20 mouse cellular contexts compared by ENCODE assay signal in the genomic region with DNA sequence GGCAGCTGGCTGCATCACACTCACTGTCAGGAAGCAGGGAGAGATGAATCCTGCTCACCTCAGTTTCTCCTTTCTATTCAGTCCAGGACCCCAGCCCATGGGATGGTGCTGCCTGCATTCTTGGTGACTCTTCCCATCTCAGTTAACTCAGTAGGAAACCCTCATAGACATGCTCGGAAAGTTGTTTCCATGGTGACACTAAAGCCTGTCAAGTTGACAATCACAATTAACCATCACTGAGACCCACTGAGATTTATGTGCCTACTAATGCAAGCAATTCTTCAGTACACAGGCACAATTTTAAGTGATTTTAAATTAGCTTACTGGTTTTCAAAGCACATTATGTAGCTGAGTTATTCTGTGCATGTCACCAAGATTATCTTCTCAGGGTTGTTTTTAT.
DNase-seq lines count a peak whose midpoint lies in the region; ATAC-seq and TF ChIP-seq lines count a peak whose summit lies in the region.
"Had no signal": no experiment of that assay in that cellular context is flagged by ENCODE, and none has a peak within 500 bp of the region (broad histone marks: within the 10 kb centered on the region; RNA-seq: fewer than 3 reads in every experiment).

No protein-coding gene starts in this region.

- no peaks in the 10 kb centered on the region for H3K36me3 ChIP-seq in forebrain, embryonic 16.5 days (ENCODE audit: control insufficient read depth, insufficient read depth)
- no peaks in the 10 kb centered on the region for H3K36me3 ChIP-seq in forebrain, embryonic 13.5 days (ENCODE audit: poor library complexity, severe bottlenecking)
- no peaks in the 10 kb centered on the region for H3K36me3 ChIP-seq in hindbrain, embryonic 13.5 days
- H3K36me3 ChIP-seq: embryonic facial prominence, embryonic 10.5 days; embryonic facial prominence, embryonic 12.5 days; forebrain, embryonic 15.5 days had no signal

- H3K4me3 ChIP-seq in forebrain, embryonic 16.5 days (replicated peaks; ENCODE audit: low read length): no peak overlapping the region
- H3K4me3 ChIP-seq in forebrain, embryonic 13.5 days: no peak overlapping the region
- no peak overlapping the region for H3K4me3 ChIP-seq in hindbrain, embryonic 13.5 days
- H3K4me3 ChIP-seq: embryonic facial prominence, embryonic 10.5 days; embryonic facial prominence, embryonic 12.5 days; forebrain, embryonic 15.5 days had no signal

- no peak for TF ChIP-seq POLR2A in brain, embryonic 14.5 days (IDR thresholded peaks at IDR 0.05; ENCODE audit: borderline replicate concordance, extremely low read depth, insufficient read depth, insufficient read length, poor library complexity, severe bottlenecking)

- intact Hi-C loops in heart, postnatal 14 days (cut with DNase I): no loop called here

- peak; percentile 40; the same call in 1 of the 2 replicates for ATAC-seq in forebrain, embryonic 16.5 days
- no peak for ATAC-seq in forebrain, embryonic 13.5 days
- ATAC-seq in hindbrain, embryonic 13.5 days (ENCODE audit: low FRiP score): no peak
- ATAC-seq: activated CD4-positive, CD25-positive, alpha-beta regulatory T cell, adult 4 months; forebrain, embryonic 15.5 days had no signal

- H3K9ac ChIP-seq in forebrain, embryonic 16.5 days (replicated peaks; ENCODE audit: low read depth, low read length): no peak overlapping the region
- H3K9ac ChIP-seq in forebrain, embryonic 13.5 days: no peak overlapping the region
- H3K9ac ChIP-seq in hindbrain, embryonic 13.5 days: no peak overlapping the region
- H3K9ac ChIP-seq: embryonic facial prominence, embryonic 12.5 days; forebrain, embryonic 15.5 days had no signal

- peak; percentile 50 for DNase-seq in heart, adult 11 months
- DNase-seq in heart, postnatal 14 days: no peak
- peak; percentile 3 for DNase-seq in R1 (ENCODE audit: low read depth, low spot score)
- peak; percentile 60 for DNase-seq in brain, embryonic 14.5 days (ENCODE audit: low read depth)
- DNase-seq in embryo, embryonic 10 days (ENCODE audit: low spot score): no peak
- DNase-seq: adrenal gland, adult 8-10 months; adrenal gland, postnatal 14 days; adrenal gland, postnatal 36 days; cerebellum, adult 11-12 months; cerebellum, adult 2 months; cerebellum, adult 9-10 months; cerebellum, postnatal 10 days; cerebellum, postnatal 25 days had no signal

- H3K4me1 ChIP-seq in forebrain, embryonic 16.5 days (replicated peaks; ENCODE audit: control insufficient read depth, insufficient read depth, low read length): no peaks in the 10 kb centered on the region
- no peaks in the 10 kb centered on the region for H3K4me1 ChIP-seq in forebrain, embryonic 13.5 days
- H3K4me1 ChIP-seq in hindbrain, embryonic 13.5 days (replicated peaks): no peaks in the 10 kb centered on the region
- H3K4me1 ChIP-seq: embryonic facial prominence, embryonic 10.5 days; embryonic facial prominence, embryonic 12.5 days; forebrain, embryonic 15.5 days had no signal

- no peak overlapping the region for H3K27ac ChIP-seq in forebrain, embryonic 16.5 days (ENCODE audit: low read length)
- H3K27ac ChIP-seq in forebrain, embryonic 13.5 days: no peak overlapping the region
- H3K27ac ChIP-seq in hindbrain, embryonic 13.5 days: no peak overlapping the region
- H3K27ac ChIP-seq: embryonic facial prominence, embryonic 10.5 days; embryonic facial prominence, embryonic 12.5 days; forebrain, embryonic 15.5 days had no signal

- no peaks in the 10 kb centered on the region for H3K9me3 ChIP-seq in forebrain, embryonic 16.5 days (ENCODE audit: control insufficient read depth, low read length)
- no peaks in the 10 kb centered on the region for H3K9me3 ChIP-seq in forebrain, embryonic 13.5 days (replicated peaks)
- 0 out of 2 replicates have a peak, but pooled peaks cover 3% of the 10 kb centered on the region for H3K9me3 ChIP-seq in hindbrain, embryonic 13.5 days
- H3K9me3 ChIP-seq: embryonic facial prominence, embryonic 10.5 days; embryonic facial prominence, embryonic 12.5 days; forebrain, embryonic 15.5 days had no signal

- H3K4me2 ChIP-seq in forebrain, embryonic 16.5 days (ENCODE audit: low read length): no peak overlapping the region
- H3K4me2 ChIP-seq in forebrain, embryonic 13.5 days: no peak overlapping the region
- no peak overlapping the region for H3K4me2 ChIP-seq in hindbrain, embryonic 13.5 days
- H3K4me2 ChIP-seq: embryonic facial prominence, embryonic 12.5 days; forebrain, embryonic 15.5 days had no signal

- no peaks in the 10 kb centered on the region for H3K27me3 ChIP-seq in forebrain, embryonic 16.5 days (replicated peaks; ENCODE audit: control insufficient read depth, insufficient read depth, low read length)
- H3K27me3 ChIP-seq in forebrain, embryonic 13.5 days: no peaks in the 10 kb centered on the region
- H3K27me3 ChIP-seq in hindbrain, embryonic 13.5 days: no peaks in the 10 kb centered on the region
- H3K27me3 ChIP-seq: embryonic facial prominence, embryonic 12.5 days; forebrain, embryonic 15.5 days had no signal

- WGBS in forebrain, embryonic 16.5 days: 15% methylated on average over 1 of the region's 1 CpGs
- 21% methylated on average over 1 of the region's 1 CpGs for WGBS in forebrain, embryonic 13.5 days
- 14% methylated on average over 1 of the region's 1 CpGs for WGBS in hindbrain, embryonic 13.5 days

- TF ChIP-seq CTCF in brain, embryonic 14.5 days (IDR thresholded peaks at IDR 0.05; ENCODE audit: borderline replicate concordance, extremely low read depth, insufficient read depth, insufficient read length): no peak

Comparison
In these comparisons a context has a peak if more than half of its experiments do, and no peak if none do; other contexts are left out.
1. DNase-seq: peak in heart, adult 11 months (single experiment), R1 (single experiment) and brain, embryonic 14.5 days (single experiment); none in heart, postnatal 14 days (0 of 2) and embryo, embryonic 10 days (single experiment).